Mouse (Mus musculus) thymus, postnatal 36 days (tissue): ENCODE measurements at regions not wholly inside any gene's neighbourhood (a gene's known extent, or its start where the extent isn't known, plus 50 kb on each side); places are given as distances from the start of the nearest gene placed in this dataset.

Source experiments
- DNase-seq, 2 experiments: peaks; one replicate each; pipeline ENCODE4 v3.0.0; 2022; ENCODE audit warnings: mixed read lengths in 2 of 2

GRCm38 (mm10) chr9:63849564-63850315 is 91.9 kb upstream of the Smad3 start:
- no peak for DNase-seq

- peak; percentile 52 to 60 for DNase-seq
These were observed 86.2 kb upstream of the Smad3 start for GRCm38 (mm10) chr9:63843883-63844485.

- DNase-seq, result no peak
These were observed 85.6 kb upstream of the Smad3 start for GRCm38 (mm10) chr9:63843431-63843830.

GRCm38 (mm10) chr9:63841102-63841501 is 83.3 kb upstream of the Smad3 start:
- no peak for DNase-seq

GRCm38 (mm10) chr9:63838996-63839772 is 81.4 kb upstream of the Smad3 start:
- DNase-seq, result no peak

- no peak for DNase-seq
These were observed 79.8 kb upstream of the Smad3 start for GRCm38 (mm10) chr9:63837552-63837951.

- DNase-seq, result no peak
These were observed 78.9 kb upstream of the Smad3 start for GRCm38 (mm10) chr9:63836565-63837284.

GRCm38 (mm10) chr9:63836036-63836435 is 78.2 kb upstream of the Smad3 start:
- DNase-seq, result no peak

GRCm38 (mm10) chr9:63834416-63834815 is 76.6 kb upstream of the Smad3 start:
- no peak for DNase-seq

- no peak for DNase-seq
These were observed 60.4 kb upstream of the Smad3 start for GRCm38 (mm10) chr9:63818163-63818562.

- peak; percentile 41 to 46 for DNase-seq
These were observed 58.7 kb upstream of the Smad3 start for GRCm38 (mm10) chr9:63816540-63816939.

- DNase-seq, result no peak
These were observed 52.2 kb upstream of the Smad3 start for GRCm38 (mm10) chr9:63809901-63810587.
